Mouse (Mus musculus): ENCODE results near the gene Agap1.

Gene Agap1

DNA sequence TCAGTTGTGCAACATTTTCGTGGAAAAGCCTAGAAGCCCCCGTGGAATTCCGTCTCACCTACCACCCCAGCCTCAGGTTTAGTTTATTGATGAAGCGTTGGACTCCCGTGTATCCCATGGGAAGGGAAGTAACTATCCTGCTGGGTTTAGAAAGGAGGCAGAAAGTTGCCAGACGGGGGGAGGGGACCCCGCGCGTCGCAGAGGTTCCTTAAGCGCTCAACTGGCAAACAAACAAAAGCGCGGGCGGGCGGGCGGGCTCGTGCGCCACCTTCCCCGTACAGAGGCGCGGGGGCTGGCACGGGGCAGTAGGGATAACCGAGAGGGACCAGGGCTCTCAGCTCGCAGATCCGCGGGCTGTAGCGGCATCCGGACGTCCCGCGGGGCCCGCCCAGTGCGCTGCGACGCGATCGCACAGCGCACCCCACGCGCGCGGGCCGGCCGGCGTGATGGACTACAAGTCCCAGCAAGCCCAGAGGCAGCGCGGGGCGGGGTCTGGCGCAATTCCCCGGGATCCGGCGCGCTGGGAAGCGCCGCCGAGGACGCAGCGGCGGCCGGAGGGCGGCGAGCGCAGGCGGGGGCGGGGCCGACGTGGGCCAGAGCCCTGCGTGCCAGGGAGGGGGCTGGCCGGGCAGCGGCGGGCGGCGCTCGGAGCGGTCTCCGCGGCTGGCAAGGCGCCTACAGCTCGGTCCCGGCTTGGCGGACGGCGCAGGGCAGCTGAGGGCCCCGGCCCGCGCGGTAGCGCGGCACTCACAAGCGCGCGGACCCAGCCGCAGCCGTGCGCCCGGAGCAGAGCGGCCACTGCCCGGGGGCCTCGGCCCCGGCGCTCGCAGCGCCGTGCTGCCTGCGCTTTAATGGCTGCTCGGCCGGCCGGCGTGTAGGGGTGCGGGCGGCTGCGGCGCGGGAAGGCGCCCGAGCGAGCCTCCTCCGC, at the start of gene Agap1:
TSS of gene Agap1 (plus strand) at position 611 of the 928 bp plus-strand sequence.
- DNase-seq: peak; percentile 96 to 98

DNA sequence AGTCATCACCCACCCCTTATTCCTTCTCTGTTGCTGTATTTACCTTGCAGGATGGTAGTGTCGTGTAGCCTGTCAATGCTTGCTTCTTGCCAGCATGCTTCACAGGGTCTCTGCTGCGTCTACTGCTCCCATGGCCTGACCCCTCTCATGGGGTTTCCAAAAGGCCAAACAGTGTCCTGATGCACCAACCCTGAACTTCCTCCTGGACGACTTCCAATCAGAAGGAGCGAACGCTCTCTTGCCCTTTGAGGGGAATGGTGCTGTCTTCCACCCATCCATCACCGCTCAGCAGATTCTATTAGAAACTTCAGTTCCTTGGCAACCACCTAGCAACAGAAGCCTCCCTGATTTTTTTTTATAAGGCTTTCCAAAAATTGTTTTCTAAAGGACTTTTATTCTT, 48.6 kb upstream of the Agap1 start:
- peak in 1 of 2 experiments; percentile 31 for DNase-seq

DNA sequence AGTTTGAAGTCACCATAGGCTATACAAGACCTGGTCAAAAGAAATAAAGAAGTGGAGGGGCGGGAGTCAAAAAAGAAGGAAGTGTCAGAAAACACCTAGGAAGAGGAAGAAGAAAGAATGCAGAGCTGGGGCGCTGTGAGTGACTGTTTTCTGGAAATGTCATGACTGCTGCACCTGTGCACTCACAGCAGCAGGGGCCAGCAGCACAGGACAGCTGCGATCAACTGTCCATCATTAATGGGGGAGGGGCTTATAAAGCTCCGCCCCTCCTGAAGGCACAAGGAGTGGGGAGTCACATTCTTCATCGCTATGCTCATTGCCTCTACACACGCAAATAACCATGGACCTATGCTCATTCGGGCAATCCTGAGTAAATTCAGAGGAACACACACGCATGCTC, 46.6 kb upstream of the Agap1 start:
- DNase-seq: no peak

DNA sequence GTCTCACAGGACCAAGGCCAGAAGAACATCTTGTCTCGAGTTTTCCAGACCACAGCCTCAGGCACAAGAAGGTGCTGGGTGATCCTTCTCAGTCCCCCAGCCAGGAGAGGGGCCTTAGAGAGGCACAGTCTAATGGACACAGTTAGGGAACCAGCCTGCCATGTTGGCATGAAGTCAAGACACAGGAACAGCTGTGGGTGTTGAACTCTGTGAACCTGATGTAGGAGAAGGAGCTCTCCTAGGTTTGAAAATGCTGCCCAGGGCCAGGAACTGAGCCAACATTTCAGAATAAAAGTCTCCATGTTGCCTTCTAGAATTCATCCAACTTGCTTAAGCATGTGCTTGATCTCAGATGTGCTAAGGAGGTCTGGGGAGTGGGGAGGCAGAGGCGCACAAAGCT, 41.5 kb upstream of the Agap1 start:
- DNase-seq: peak; percentile 82 to 84

DNA sequence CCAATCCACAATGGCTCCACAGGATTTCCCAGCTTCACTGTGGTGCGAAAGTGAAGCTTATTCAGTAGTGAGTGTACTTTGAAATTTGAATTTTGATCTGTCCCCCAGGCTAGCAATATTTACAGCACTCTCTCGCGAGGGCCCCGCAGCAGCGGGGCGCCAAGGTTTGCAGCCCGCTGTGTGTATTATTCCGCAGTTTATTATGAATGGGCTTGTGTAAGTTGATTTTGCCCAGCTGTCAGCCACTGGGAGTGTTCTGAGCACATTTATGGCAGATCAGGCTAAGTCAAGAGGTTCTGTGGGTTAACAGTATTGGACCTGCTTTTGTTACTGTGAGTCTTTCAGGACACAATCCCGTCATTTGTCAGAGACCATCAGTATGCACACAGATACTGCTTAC, 40.0 kb upstream of the Agap1 start:
- DNase-seq: no peak

DNA sequence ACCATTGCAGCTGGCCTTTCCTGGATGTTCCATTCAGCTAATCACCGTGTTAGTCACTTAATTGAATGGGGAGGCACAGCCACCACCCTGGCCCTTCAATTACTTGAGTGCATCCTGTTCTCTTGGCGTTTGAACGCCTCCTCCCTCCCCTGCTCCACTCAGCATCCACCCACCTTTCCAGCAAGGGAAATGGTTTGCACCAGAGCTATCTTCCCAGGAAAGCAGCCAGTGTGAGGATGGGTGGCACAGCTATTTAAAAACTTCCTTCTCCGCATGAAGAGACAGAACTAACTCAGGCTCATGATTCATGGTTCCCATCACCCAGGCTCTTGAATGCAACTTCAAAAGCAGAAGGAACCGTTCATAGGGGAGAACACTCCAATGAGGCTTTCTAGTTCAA, 37.7 kb upstream of the Agap1 start:
- no peak for DNase-seq

DNA sequence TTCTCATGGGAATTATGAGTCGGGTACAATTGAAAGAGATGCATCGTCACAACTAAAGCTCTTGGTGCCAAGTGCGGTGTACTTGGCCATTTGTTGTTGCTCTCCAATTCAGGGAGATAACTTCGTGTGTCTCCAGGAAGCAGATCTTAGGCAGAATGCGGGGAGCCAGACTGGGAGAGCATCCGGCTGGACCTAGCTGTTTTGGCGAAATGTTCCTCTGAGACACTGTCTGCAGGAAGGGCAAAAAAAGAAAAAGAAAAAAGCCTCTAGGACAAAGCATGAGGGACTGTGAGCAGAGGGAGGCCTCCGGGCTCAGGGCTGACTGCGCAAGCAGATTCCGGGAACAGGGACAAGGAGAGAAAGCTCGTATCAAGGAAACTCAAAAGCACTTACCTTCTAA, 34.0 kb upstream of the Agap1 start:
- no peak for DNase-seq

DNA sequence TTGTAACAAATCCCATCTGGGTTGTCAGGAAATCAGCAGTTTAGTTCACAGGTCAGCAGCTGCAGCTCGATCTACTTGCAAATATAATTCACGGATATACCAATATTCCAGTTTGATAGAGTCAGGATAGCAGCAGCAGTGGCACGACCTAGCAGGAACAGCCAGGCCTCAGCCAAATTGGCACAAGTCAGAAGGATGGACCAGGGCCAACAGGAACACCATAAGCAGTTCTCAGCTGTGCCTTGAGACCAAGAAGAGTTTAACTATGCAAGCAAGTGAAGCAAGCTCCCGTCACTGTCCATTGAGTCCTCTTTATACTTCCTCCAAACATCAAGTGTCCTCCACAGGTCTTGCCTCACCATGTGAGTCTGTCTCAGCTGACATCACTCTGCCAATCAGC, 33.2 kb upstream of the Agap1 start:
- peak; percentile 76 to 79 for DNase-seq

DNA sequence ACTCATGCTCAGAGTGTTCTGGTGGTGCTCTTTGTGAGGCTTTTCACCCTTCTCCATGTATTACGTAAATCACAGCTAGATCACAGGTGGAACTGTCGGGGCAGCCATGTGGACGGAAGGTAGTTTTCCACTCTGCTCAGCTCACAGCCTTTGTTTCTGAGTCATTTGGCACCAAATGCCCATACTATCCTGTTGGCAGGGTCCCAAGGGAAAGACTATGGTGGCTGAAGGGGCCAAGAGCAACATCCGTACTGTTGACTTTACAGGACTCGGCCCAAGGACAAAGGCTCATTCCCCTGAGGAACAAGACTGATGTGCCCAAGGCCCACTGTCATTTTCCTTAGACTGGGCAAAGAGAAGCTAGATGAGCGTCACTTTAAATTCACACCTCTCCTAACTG, 30.0 kb upstream of the Agap1 start:
- peak in 1 of 2 experiments; percentile 49 for DNase-seq

DNA sequence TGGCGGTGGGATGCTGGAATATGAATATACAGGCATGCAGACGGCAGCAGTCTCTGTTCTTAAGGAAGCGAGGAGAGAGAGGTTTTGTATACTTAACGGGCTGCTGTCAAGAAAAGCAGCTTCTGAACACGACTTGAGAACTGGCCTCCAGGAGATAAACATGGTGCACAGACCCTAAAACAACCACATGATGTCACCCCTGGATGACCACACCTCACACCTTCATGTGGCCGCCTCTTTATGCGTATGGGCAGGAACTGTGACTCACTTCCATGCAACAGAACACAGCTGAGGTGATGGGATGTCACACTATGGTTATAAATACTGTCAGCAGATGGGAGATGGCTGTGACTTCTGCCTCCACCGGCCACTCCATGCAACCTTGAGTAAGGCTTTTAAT, 28.5 kb upstream of the Agap1 start:
- no peak for DNase-seq

DNA sequence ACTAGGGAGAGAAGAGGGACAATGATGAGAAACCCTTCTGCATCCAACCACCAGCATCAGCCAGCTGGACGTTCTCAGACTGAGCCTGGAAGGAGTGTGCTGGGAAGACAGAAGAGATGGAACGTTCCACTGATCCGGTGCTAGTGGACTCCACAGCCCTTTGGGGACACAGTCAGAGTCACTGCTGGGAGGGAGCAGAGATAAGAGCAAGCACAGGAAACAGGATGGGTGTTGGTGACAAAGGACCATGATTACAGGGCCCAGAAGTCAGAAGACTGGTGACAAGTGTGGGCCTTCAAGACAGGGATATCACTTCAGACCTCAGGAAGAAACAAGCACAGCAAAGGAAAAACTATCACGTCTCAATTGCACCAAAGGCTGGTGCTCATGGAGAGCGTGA, 25.9 kb upstream of the Agap1 start:
- DNase-seq: no peak

DNA sequence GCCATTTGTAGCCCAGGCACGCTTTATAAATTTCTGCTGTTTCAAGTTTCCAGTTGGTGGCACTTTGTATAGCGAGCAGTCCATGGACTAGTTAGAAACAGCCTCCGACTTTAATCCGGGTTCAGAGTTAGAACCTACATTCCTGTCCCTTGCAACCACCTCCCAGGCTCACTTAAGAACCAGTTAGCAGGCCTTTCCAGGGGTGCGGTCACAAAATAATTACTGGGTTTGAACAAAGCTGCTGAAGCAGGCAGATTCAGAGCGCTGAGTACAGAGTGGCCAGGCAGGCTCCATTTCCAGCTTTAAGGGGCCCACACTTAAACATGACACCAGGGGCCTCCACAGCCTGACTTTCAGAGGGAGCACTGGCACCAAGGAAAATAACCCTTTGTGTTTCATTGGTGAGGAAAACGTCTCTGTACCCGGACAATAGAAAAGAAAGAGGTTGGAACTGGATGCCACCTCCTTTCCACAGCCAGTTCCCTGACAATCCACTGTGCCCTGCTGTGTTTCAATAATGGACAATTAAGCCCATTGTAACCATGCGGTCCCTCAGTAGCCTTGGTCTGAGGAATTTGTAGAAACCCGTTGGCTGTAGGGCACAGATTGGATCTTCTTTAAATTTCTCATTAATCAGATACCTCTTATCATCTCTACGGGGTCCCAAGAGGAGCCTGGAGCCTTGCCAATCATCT, 24.5 kb upstream of the Agap1 start:
- peak in 1 of 2 experiments; percentile 23 for DNase-seq

DNA sequence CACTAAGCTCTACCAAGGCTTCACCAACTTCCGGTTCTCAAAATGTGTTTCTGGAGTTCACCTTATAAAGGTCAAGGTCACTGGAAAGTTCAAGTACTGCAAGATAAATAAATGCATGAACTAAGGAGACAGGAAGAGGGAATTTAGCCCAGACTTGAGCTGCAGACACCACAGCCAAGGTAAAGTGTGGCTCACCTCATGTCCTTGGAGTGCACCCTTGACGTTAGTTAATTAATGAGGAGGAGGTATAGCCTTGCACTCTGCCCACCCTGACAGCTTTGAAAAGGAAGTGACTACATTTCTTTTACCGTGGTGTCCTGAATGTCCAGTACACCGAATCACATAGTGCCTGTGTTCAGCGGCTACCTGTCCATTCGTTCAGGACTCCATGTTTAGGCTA, 15.3 kb upstream of the Agap1 start:
- DNase-seq: no peak

DNA sequence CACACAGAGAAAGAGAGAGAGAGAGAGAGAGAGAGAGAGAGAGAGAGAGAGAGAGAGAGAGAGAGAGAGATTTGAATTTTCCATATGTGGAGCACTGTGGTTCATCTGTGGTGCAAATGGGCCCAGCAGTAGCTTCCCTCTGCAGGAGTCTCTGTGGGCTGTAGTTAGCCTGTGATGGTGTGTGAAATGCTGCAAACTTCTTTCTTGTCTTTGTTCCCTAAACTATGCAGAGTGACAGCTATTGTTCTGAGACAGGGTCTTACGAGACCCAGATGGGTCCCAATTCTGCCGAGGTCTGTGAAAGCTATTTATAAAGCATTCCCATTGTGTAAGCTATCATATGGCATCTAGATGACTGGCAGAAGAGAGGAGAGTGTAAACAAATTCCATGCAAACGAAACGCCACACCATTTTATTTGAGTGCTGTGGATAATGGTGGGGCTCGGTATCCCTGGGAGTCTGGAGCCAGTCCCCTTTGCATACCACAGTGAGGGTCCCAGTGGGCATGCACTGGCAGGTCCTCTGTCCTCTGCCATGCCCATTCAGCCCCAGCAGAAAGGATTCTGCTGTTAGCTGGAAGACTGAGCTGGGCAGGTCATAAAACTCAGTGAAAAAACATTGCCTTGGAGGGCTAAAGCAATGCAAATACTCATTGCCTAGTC, 13.2 kb upstream of the Agap1 start:
- no peak for DNase-seq

DNA sequence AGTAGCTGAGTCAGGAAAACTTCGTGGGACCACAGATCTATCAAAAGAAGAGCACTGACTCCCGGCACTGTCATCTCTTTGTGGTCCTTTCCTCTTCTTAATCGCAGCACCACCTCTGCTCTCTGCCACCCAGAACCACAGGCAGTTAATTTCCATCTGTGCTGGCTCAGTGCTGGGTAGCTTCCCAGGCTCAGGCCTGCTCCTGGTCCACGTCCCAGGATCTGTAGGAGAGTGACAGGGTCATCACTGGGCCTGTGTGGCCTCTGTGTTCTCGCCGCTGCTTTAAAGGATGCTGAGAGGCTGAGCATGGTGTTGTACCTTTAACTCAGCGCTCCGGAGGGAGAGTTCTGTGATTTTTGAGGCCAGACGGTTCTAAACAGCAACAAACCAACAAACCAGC, 11.1 kb upstream of the Agap1 start:
- DNase-seq: no peak

DNA sequence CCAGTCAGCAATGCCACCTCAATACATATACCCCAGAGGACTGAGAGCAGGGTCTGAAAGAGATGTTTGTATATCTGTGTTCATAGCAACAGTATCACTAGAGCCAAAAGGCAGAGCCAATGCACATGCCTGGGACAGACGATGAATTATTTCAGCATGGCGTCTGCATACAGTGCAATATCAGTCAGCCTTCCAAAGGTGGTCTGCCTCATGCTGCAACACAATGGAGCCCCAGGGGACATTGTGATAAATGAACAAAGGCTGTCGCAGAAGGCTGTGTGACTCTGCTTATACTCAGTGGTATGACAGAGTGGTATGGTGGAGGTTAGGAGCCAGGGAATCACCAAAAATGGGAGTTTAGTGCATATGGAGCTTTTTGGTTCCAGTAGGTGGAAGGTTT, 10.6 kb upstream of the Agap1 start:
- DNase-seq: no peak

DNA sequence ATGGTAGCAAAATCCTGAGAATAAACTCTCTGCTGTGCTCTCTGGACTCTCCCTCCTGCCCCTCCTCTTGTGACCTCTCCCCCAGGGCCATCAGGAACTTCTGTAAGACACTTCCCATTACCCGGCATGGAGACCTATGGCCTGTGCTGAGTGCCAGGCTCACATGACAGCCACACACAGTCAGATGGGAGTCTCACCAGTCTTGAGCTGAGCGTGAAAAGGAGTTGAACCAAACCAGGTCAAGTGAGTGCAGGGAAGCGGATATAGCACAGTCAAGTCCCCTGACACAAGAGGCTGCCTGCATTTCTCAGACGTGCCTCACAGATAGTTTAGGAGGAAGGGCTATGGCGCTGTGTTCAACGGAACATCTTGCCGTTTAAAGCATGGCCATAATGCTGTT, 4.5 kb upstream of the Agap1 start:
- DNase-seq: peak in 1 of 2 experiments; percentile 29

DNA sequence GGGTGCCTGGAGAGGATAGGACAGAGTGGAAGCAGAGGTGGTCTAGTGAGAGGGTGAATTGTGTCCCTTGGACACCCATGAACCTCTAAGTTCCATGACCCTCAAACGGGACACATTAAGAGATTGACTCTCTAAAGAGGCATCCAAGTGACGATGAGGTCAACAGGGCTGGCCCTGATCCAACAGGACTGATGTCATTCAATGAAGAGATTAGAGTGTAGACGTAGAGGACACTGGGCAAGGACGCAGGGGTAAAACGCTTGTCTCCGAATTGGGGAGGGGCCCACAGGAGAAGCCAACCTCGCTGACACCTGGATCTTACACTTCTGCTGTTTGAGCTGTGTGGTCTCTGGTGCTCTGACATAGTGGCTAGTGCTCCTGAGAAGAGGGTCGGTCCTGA, 2.5 kb upstream of the Agap1 start:
- no peak for DNase-seq

DNA sequence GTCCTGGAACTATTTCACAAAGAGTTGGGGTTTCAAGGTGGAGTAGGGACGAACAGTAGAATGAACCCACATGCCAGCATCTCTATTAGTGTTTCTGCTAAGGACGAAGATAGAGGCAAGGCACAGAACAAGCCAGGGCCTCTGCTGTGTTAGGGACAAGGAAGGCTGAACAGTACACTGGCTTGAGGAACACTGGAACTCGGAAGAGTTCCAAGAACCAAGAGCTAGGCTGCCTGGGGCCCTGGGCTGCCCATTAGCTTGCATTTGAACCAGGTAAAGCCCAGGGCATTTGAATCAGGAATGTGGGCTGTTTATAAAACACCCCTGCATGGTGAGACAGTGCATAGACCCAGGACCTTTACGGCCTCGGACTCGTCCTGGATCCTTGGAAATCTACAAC, 940 bp upstream of the Agap1 start:
- peak; percentile 37 to 38 for DNase-seq

DNA sequence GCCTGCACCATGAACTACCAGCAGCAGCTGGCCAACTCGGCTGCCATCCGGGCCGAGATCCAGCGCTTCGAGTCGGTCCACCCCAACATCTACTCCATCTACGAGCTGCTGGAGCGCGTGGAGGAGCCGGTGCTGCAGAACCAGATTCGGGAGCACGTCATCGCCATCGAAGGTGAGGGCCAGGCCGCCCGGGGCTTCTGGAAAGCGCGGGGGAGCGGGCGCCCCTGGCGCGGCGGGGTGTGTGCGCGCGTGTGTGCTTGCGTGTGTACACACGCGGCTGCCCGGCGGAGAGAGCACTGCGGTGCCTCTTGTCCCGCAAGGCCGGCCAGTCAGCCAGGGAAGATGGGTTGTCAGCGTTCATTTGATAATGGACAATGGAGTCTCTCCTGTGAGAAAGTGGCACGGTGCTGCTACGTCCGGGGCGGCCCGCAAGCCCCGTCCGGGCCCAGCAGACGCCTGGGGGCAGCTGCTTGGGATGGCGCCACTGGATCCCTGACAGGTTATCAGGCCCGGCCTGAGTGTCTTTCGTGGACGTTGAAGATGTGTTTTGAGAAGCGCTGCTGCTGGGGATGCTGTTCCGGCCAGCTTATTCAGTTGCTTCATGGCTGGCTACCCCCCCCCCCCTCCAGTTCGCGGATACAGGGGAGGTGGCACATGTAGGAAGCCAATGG, 950 bp downstream of the Agap1 start:
- DNase-seq: peak; percentile 37 to 72

DNA sequence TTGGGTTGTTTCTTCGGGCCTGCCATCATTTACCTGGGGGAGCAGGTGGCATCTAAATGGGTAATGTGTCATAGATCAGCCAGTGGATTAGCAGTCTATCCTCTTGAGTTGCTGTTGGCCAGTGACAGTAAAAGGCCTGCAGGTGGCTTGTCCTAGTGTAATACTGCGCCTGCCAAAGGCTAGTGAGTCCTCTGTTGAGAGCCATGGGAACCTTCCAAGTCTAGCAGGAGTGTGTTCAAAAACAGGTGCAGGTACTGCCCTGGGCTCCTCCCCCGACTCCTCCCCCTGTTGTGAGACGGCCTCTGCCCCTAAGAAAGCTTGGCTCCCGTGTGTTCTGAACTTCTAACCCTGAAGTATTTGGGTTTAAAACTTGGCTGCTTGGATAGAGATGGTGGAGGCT, 1.9 kb downstream of the Agap1 start:
- peak; percentile 88 for DNase-seq

DNA sequence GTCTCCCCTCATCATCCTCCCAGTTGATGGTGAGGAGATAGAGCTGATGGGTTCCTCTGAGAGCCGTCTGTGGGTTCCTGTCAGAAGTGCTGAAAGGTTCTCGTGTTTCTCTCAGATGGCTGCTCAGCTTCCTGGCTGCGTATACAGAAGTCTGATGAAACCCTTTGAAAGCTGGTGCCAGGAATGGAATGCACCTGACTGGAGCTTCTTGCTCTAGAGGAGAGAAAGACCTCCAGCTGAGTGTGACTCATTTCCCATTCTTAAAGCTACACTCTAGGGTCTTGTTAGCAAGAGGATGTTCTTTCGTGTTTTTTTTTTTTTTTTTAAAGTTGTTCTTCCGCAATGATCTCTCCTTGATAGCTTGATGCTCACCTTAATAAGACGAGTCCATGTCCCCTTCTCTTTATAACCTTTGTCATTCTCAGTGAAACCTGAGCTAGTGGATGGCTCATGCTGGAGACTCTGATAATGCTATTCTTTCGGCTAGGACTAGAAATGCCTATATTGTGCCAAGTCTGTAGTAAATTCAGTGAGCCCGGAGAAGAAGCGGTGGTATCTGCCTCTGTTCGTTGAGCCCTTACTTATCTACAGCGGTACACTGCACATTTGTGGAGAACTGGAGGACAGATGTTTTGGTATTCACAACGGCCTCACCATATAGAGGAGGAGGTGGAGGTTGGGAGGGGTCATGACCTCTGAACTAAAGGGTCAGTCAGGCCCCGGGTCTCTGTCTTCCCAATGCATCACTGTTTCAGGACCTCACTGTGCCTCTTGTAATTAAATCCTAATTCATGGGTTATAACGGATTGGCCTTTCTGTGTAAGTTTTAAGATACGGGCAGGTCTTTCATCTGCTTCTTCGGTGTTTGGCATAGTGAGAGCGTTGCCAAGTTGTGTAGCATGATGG, 2.8 kb downstream of the Agap1 start:
- DNase-seq: peak; percentile 58 to 84
